Mouse (Mus musculus) neural tube, embryonic 15.5 days (tissue): ENCODE results near the gene Lrrc32. TPM values are rescaled to one million over a fixed set of nuclear protein-coding genes. Genes with fewer than 3 reads are reported as not detected.
A peak's percentile ranks its signal among the peaks of the same experiment; 100 is the strongest.

Experiments
- ATAC-seq: fragments of 200-750 bp; cut with Nextera tagmentation; 2 replicates; pipeline ENCODE4 v1.8.0; 2017; ENCODE audit warnings: mild to moderate bottlenecking, moderate TSS enrichment, moderate library complexity; ENCODE audit not compliant: low FRiP score
- H3K27ac ChIP-seq: fragments of 300-500 bp; sonication (generic); replicated peaks from 2 replicates; pipeline ENCODE4 v1.5.1; 2015; ENCODE audit warnings: mild to moderate bottlenecking, inconsistent platforms
- H3K27me3 ChIP-seq: fragments of 300-500 bp; sonication (generic); replicated peaks from 2 replicates; pipeline ENCODE4 v1.6.1; 2015; ENCODE audit warnings: inconsistent platforms
- H3K36me3 ChIP-seq: fragments of 300-500 bp; sonication (generic); 2 replicates; pipeline ENCODE4 v1.6.1; 2015; ENCODE audit warnings: inconsistent platforms
- H3K4me1 ChIP-seq: fragments of 300-500 bp; sonication (generic); 2 replicates; pipeline ENCODE4 v1.6.1; 2015; ENCODE audit warnings: inconsistent platforms
- H3K4me2 ChIP-seq: fragments of 300-500 bp; sonication (generic); 2 replicates; pipeline ENCODE4 v1.6.1; 2015; ENCODE audit warnings: inconsistent platforms, mild to moderate bottlenecking, moderate library complexity
- H3K4me3 ChIP-seq: fragments of 300-500 bp; sonication (generic); replicated peaks from 2 replicates; pipeline ENCODE4 v1.5.1; 2015; ENCODE audit warnings: mild to moderate bottlenecking, inconsistent platforms
- H3K9ac ChIP-seq: fragments of 300-500 bp; sonication (generic); replicated peaks from 2 replicates; pipeline ENCODE4 v1.6.1; 2015; ENCODE audit warnings: mild to moderate bottlenecking, inconsistent platforms
- H3K9me3 ChIP-seq: fragments of 300-500 bp; sonication (generic); replicated peaks from 2 replicates; pipeline ENCODE4 v1.6.1; 2016; ENCODE audit warnings: inconsistent platforms
- WGBS: fragments of 180-500 bp; shearing (Covaris S2); methylation state at CpG from one replicate; pipeline ENCODE4 v1.1.7; 2015; ENCODE audit warnings: mixed read lengths; 5-methylcytosine and 5-hydroxymethylcytosine counted together
- polyA plus RNA-seq: library from polyadenylated mRNA; unstranded; fragments of >200 nt; fragmentation: Nextera tagmentation; extraction: Ambion mirVana; gene quantifications from 2 replicates; pipeline ENCODE4 v1.2.1, GENCODE M21; 2015

Gene Lrrc32
- polyA plus RNA-seq, 1 experiment from 2014 or later, result 3.1 TPM

DNA sequence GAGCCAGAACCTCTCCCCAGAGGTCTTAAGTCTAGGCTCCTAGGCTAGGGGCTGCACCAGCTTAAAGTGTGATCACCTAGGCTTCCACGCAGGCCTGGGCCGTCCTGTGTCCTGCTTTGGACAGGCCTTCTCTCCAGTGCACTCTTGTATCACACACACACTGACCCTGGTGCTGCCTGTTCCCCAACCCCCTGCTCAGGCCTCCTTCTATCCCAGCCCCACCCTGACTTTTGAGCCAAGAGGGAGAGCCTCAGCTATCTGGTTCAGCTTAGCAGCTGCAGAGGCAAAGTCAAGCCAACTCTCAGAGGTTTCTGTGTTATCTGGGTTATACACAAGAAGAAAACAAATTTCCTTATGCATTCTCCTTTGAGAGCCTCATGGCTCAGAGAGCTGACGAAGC, 11.4 kb downstream of the Lrrc32 start:
- no peaks in the 10 kb centered on the region; the same call in 1 of the 2 replicates for H3K27me3 ChIP-seq
- no peaks in the 10 kb centered on the region for H3K36me3 ChIP-seq
- no peak for ATAC-seq
- H3K9ac ChIP-seq, result no peak overlapping the region
- H3K4me2 ChIP-seq, result no peak overlapping the region
- H3K27ac ChIP-seq, result no peak overlapping the region
- H3K9me3 ChIP-seq, result no peaks in the 10 kb centered on the region
- 84% methylated on average over 3 of the region's 3 CpGs for whole genome bisulfite sequencing
- H3K4me3 ChIP-seq, result no peak overlapping the region
- H3K4me1 ChIP-seq, result peaks cover 18% of the 10 kb centered on the region

DNA sequence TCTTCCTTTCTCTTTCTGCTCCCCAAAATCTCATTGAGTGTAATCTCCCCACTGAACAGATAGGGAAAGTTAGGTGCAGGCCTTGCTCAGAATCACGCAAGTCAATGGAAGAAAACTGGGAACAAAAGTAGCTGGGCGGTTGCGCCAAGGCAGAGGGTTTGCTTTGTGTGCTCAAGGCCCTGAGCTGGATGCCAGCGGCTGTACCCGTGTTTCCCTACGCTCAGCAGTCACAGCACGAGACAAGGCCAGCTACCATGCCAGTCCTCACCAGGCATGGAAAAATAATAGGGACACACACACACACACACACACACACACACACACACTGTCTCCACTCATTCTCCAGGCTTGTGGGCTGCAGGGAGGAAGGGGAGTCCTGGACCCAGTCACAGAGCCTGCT, 12.0 kb downstream of the Lrrc32 start:
- Histone ChIP-seq H3K27ac (no peak overlapping the region), H3K4me1 (peaks cover 22% of the 10 kb centered on the region), H3K4me3 (no peak overlapping the region), H3K36me3 (no peaks in the 10 kb centered on the region), H3K9me3 (no peaks in the 10 kb centered on the region), H3K27me3 (no peaks in the 10 kb centered on the region; the same call in 1 of the 2 replicates), H3K9ac (no peak overlapping the region), H3K4me2 (no peak overlapping the region)
- no peak for ATAC-seq
- WGBS, result 82% methylated on average over 7 of the region's 7 CpGs

DNA sequence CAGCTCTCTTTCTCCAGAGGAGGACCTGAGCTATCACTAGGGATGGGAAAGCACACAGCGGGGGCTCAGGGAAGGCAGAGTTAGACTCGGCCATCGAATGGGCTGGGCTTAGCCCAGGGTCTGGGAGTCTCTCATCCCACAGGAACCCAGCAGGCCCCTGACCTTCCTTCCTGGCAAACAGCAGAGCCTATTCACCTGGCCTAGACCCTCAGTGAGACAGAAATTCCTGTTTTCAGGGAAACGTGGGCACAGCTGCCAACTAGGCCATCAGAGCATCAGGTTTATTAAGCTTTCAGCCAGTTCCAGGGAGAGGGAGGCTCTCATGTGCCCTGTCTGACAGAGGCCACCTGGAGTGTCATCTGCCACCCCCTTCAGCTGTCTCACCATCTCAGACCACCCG, 13.8 kb downstream of the Lrrc32 start:
- Histone ChIP-seq H3K27me3 (no peaks in the 10 kb centered on the region; the same call in 1 of the 2 replicates), H3K9ac (no peak overlapping the region), H3K4me2 (no peak overlapping the region), H3K4me1 (peaks cover 22% of the 10 kb centered on the region), H3K9me3 (no peaks in the 10 kb centered on the region), H3K4me3 (no peak overlapping the region), H3K27ac (no peak overlapping the region), H3K36me3 (no peaks in the 10 kb centered on the region)
- no peak for ATAC-seq
- WGBS, result 37% methylated on average over 5 of the region's 5 CpGs

DNA sequence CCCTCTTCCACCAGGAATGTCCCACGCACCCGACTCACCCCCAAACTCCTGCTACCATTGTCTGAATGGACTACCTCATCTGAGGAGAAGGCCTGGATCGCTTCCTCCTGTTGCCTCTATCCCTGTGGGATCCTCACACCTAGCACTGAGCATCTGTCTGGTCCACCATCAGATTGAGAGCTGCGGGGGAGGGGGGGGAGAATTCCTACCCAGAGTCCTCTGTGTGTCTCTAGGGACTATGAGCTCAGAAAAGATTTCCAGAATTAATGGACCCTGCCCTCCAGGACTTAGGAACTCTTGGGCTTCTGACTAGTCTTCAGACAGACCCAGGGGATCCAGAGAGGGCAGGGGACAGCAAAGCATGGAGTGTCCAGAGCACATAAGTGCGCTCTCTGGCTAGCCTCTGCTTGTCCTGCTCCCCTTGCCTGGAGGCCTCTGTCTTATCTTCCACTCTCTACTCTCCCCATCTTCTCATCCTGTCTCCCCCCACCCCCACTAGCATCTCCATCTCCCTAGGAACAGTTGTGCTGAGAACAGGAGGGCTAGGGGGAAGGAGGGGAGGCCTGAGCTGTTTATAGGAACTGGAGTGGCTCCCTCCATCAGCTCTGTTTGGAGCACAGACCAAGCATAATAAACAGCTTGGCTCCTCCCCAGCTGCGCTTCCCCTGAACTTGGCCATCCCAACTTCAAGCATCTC, 15.0 kb downstream of the Lrrc32 start:
- Histone ChIP-seq H3K4me1 (peaks cover 22% of the 10 kb centered on the region), H3K4me3 (no peak overlapping the region), H3K27me3 (no peaks in the 10 kb centered on the region), H3K27ac (0 out of 2 replicates have a peak overlapping the region, but pooled peaks have one; percentile 45), H3K36me3 (no peaks in the 10 kb centered on the region), H3K9me3 (no peaks in the 10 kb centered on the region), H3K9ac (no peak overlapping the region), H3K4me2 (no peak overlapping the region)
- WGBS, result 72% methylated on average over 6 of the region's 6 CpGs
- ATAC-seq, result peak; percentile 57; the same call in 1 of the 2 replicates

DNA sequence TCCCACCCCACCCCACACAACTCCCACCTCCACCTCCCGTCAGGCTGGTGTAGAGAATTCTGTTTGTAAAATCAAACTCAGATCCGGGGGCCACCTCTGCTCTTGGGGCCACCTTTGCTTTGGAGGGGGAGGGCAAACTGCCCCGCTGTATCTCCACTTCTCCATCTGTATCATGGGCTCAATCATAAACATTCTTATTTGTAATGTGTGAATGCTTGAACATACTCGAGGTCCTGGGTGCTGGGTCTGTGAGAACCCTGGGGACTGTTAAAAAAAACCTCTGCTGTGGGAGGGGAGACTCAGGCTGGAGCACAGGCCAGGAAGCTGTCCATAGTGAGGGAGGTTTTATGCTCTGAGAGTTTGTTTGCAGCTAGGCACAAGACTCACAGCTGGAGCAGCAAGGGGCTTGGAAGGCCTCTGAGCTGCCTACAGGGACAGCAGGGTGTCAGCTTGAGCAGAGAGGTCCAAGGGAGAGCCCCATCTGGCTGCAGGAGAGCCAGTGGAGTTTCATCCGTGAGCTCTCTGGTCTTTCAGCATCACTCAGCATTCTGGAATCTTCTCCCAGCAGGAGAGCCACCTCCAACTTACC, 15.7 kb downstream of the Lrrc32 start:
- Histone ChIP-seq H3K36me3 (no peaks in the 10 kb centered on the region), H3K4me3 (no peak overlapping the region), H3K4me1 (peaks cover 22% of the 10 kb centered on the region), H3K9me3 (no peaks in the 10 kb centered on the region), H3K4me2 (no peak overlapping the region), H3K27me3 (no peaks in the 10 kb centered on the region), H3K27ac (peak overlapping the region; percentile 51; the same call in 1 of the 2 replicates), H3K9ac (no peak overlapping the region)
- no peak for ATAC-seq
- WGBS, result 41% methylated on average over 5 of the region's 5 CpGs

DNA sequence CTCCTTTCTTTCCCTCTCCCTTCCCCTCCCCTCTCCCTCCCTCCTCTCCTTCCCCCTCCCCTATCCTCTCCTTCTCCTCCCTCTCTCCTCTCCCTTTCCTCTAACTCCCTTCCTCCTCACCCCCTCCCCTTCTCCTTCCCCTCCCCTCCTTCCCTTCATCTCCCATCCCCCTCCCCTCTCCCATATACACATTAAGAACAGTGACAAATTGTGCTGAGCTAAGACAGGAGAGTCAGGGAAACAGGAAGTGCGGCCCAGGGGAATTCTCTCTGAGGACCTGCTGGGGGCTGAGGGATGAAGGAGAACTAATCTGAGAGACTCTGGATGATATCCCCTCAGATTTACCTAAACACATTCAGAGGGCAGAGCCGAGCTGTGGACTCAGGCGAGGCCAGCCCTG, 16.6 kb downstream of the Lrrc32 start:
- ATAC-seq, result no peak
- H3K4me2 ChIP-seq, result no peak overlapping the region
- 38% methylated on average over 3 of the region's 3 CpGs for WGBS
- no peaks in the 10 kb centered on the region for H3K27me3 ChIP-seq
- H3K4me3 ChIP-seq, result no peak overlapping the region
- H3K9me3 ChIP-seq, result no peaks in the 10 kb centered on the region
- H3K9ac ChIP-seq, result no peak overlapping the region
- no peaks in the 10 kb centered on the region for H3K36me3 ChIP-seq
- no peak overlapping the region for H3K27ac ChIP-seq
- peaks cover 22% of the 10 kb centered on the region for H3K4me1 ChIP-seq

DNA sequence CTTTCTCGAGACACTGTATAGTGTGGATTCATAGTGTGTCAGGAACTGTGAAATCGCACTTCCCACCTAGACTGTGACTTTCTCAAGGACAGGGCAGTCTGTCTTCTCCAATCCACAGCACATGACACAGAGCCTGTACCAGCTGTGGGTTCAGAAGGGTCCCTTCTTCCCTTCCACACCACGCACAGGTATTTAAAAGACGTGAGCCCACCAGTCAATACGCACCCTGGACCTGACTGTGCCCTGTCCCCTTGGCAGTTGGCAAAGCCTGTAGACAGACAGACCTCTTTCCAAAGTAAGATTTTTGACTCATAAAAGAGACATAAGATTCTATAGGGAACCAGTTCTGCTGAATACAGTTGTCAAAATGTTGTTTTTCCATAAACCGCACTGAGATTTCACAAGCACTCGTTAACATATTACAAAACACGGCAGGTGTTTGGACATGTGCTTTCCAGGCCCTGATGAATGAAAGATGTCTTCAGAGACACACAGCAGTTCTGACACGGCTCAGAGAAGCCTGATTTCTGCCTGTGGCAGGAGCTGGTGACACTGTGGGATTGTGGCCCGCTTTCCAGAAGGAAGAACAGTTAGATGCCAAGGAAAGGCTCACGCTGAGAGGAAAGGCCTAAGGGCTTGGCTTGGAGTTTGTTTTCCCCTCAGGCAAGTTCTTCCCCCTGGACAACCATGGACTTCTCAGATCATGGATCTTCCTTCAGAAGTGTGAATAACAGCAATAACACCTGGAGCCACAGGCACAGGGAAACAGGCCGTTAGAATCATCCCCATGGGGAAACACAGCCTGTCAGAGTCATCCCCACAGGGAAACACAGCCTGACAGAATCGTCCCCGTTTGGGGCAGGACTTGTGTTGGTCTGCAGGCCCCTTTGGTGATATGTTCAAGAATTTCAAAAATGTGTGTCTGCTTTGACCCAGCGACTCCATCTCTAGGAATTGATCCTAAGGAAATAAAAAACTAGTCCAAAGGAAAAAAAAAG, 22.2 kb downstream of the Lrrc32 start:
- no peak for ATAC-seq
- no peaks in the 10 kb centered on the region for H3K36me3 ChIP-seq
- H3K4me1 ChIP-seq, result no peaks in the 10 kb centered on the region
- H3K27me3 ChIP-seq, result no peaks in the 10 kb centered on the region
- H3K27ac ChIP-seq, result no peak overlapping the region
- no peak overlapping the region for H3K9ac ChIP-seq
- no peak overlapping the region for H3K4me3 ChIP-seq
- no peaks in the 10 kb centered on the region for H3K9me3 ChIP-seq
- 73% methylated on average over 15 of the region's 15 CpGs for WGBS
- H3K4me2 ChIP-seq, result no peak overlapping the region

DNA sequence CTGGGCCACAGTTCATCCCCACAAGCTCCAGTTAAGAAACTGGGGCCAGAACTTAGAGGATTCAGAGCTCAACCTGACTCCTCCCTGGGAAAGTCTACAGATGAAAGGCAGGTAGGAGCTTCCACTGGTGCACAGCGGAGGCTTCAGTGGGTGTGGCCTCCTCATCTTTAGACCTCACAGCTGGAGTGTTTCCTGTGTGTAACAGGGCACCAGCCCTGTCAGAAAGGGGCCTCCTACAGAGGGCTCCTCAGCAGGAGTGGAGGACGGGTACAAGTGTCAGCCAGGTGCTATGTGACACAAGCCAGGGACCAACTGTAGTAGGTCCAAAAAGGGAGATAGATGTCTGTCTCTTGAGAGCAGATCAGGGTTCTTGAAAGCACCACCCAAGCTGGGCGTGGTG, 24.2 kb downstream of the Lrrc32 start:
- Histone ChIP-seq H3K36me3 (no peaks in the 10 kb centered on the region), H3K27ac (no peak overlapping the region), H3K4me2 (no peak overlapping the region), H3K9me3 (no peaks in the 10 kb centered on the region), H3K27me3 (no peaks in the 10 kb centered on the region), H3K4me1 (no peaks in the 10 kb centered on the region), H3K9ac (no peak overlapping the region), H3K4me3 (no peak overlapping the region)
- no peak for ATAC-seq
- WGBS, result 74% methylated on average over 3 of the region's 3 CpGs

DNA sequence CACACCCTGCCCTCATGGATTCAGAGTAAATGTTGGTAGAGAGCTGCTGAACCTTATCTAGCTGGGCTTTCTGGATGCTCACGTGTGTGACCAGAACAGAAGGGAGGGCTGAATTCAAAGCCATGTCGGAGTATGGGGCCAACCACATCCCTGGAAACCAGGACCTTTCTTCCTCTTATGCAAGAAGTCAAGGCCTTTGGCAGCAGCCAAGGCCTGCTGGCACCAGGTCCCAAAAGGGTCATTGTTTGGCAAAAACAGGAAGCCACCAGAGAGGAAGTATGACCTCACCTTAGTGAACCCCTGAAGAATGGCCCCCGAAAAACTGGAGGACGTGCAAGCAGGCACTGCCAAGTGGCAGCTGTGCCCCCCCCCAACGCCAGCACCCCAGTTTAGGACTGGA, 33.5 kb downstream of the Lrrc32 start:
- no peak overlapping the region for H3K9ac ChIP-seq
- peaks cover 26% of the 10 kb centered on the region for H3K4me1 ChIP-seq
- ATAC-seq, result no peak
- no peak overlapping the region for H3K4me3 ChIP-seq
- H3K9me3 ChIP-seq, result no peaks in the 10 kb centered on the region
- 79% methylated on average over 5 of the region's 5 CpGs for WGBS
- no peaks in the 10 kb centered on the region for H3K36me3 ChIP-seq
- peak overlapping the region; percentile 62; the same call in 1 of the 2 replicates for H3K27ac ChIP-seq
- H3K4me2 ChIP-seq, result no peak overlapping the region
- H3K27me3 ChIP-seq, result no peaks in the 10 kb centered on the region

DNA sequence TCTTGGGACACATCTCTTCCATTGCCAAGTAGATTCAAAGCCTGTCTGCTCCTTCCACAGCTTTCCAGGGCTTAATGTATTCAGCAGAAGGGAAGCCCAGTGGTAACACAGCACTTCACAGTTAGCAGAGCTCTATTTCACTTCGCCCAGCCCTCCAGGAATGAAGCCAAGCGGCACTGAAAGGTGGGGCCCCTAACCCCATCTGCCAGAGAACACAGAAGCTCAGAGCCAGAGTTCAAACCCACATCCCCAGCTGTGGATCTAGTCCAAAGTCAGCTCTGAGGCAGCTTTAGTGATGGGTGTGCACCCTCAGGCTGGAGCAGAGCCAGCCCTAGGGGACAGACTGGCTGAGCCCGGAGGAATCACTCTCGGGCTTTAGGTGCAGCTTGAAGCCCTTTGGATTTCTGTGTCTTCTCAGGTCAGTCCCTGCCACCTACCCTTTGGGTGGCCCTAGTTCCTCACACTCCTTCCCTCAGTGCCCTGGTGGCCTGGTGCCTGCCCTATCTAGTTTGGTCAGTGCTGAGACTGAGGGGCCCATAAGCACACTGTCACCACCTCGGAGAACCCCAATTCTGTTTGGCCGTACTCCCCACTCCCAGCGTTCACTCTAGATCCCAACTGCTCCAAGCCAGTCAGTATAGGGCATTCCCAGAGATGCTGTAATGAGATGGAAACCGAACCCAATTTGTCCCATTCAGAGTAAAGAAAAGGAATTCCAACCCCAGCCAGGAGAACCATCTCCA, 34.2 kb downstream of the Lrrc32 start:
- H3K27ac ChIP-seq, result peak overlapping the region; percentile 62
- peaks cover 26% of the 10 kb centered on the region for H3K4me1 ChIP-seq
- WGBS, result 68% methylated on average over 8 of the region's 8 CpGs
- H3K36me3 ChIP-seq, result no peaks in the 10 kb centered on the region
- no peaks in the 10 kb centered on the region for H3K27me3 ChIP-seq
- no peak overlapping the region for H3K9ac ChIP-seq
- peak; percentile 45 for ATAC-seq
- H3K9me3 ChIP-seq, result no peaks in the 10 kb centered on the region
- no peak overlapping the region for H3K4me3 ChIP-seq
- peak overlapping the region; percentile 15; the same call in 1 of the 2 replicates for H3K4me2 ChIP-seq

DNA sequence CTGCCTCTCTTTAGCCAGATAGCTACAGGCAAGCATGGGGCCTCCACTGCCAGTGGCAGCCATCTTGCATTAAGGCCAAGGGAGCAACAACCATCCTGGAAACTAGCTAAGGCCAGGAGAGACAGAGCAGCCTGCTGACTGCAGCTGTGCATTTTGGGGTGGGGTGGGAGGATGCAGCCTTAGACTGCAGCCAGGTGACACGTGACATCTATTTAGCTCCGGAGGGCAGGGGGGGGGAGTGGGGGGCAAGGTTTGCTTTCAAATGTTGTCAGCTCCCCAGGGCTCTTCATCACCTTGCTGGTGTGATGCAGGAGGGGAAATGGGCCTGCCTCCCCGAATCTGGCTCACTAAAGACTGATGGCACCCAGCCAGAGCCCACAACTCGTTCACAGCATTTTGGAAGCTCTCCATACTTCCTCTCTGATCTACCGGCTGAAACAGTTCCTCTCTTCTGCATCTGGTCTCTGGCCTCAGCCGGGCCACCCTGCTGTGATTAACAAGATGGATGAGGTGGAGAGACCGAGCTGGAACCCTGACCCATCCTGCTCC, 34.8 kb downstream of the Lrrc32 start:
- H3K4me2 ChIP-seq, result peak overlapping the region; percentile 15; the same call in 1 of the 2 replicates
- no peak overlapping the region for H3K9ac ChIP-seq
- no peaks in the 10 kb centered on the region for H3K27me3 ChIP-seq
- no peaks in the 10 kb centered on the region for H3K36me3 ChIP-seq
- peak overlapping the region; percentile 62 for H3K27ac ChIP-seq
- H3K4me3 ChIP-seq, result no peak overlapping the region
- H3K9me3 ChIP-seq, result no peaks in the 10 kb centered on the region
- H3K4me1 ChIP-seq, result peaks cover 26% of the 10 kb centered on the region
- peak; percentile 66 for ATAC-seq
- WGBS, result 4% methylated on average over 7 of the region's 7 CpGs
